Comparison of ENCODE assay signal across 8 mouse cellular contexts in genomic region chr2:25576028-25576850, GRCm38 (mm10). TPM values are rescaled to one million over a fixed set of nuclear protein-coding genes. Genes with fewer than 3 reads are reported as not detected.
A peak's percentile ranks its signal among the peaks of the same experiment; 100 is the strongest.
DNase-seq lines count a peak whose midpoint lies in the region; ATAC-seq and TF ChIP-seq lines count a peak whose summit lies in the region.

No protein-coding gene starts in this region.

- H3K36me3 ChIP-seq in heart, adult 2 months (ENCODE audit: control insufficient read depth, insufficient read depth, low read length), result no peaks in the 10 kb centered on the region
- no peaks in the 10 kb centered on the region for H3K36me3 ChIP-seq in intestine, postnatal 0 days (ENCODE audit: control insufficient read depth, insufficient read depth)
- no peaks in the 10 kb centered on the region for H3K36me3 ChIP-seq in stomach, postnatal 0 days (ENCODE audit: control insufficient read depth, insufficient read depth, low read length)
- H3K36me3 ChIP-seq in kidney, embryonic 16.5 days (ENCODE audit: insufficient read depth, low read length), result no peaks in the 10 kb centered on the region

- no peak overlapping the region; the same call in 1 of the 2 replicates for H3K27ac ChIP-seq in heart, adult 2 months
- 0 out of 2 replicates have a peak overlapping the region, but pooled peaks have one; percentile 91 for H3K27ac ChIP-seq in intestine, postnatal 0 days (ENCODE audit: low read depth, low read length)
- peak overlapping the region; percentile 83; the same call in 1 of the 2 replicates for H3K27ac ChIP-seq in stomach, postnatal 0 days (replicated peaks)
- H3K27ac ChIP-seq in kidney, embryonic 16.5 days (ENCODE audit: low read length), result no peak overlapping the region

- no peak for TF ChIP-seq EP300 in heart, adult 2 months (IDR thresholded peaks at IDR 0.05; ENCODE audit: insufficient read depth, low read depth, low read length)
- no peak for TF ChIP-seq EP300 in stomach, postnatal 0 days (optimal IDR thresholded peaks at IDR 0.05)

- no peak for ATAC-seq in intestine, postnatal 0 days
- ATAC-seq in stomach, postnatal 0 days (ENCODE audit: low FRiP score, low TSS enrichment), result no peak
- ATAC-seq in erythroid progenitor cell, adult 5-6 weeks (replicated peaks; ENCODE audit: low FRiP score, poor library complexity, severe bottlenecking), result no peak
- no peak for ATAC-seq in kidney, embryonic 16.5 days (ENCODE audit: low FRiP score, low TSS enrichment)

- TF ChIP-seq CTCF in heart, adult 2 months (IDR thresholded peaks at IDR 0.05), result no peak
- TF ChIP-seq CTCF in intestine, postnatal 0 days (IDR thresholded peaks at IDR 0.05; ENCODE audit: low read depth), result no peak
- TF ChIP-seq CTCF in stomach, postnatal 0 days (IDR thresholded peaks at IDR 0.05; ENCODE audit: low read depth), result no peak

- intact Hi-C loops in heart, adult 2 months (cut with DNase I), result no loop called here
- intact Hi-C loops in heart, postnatal 10 days (cut with DNase I), result no loop called here

- H3K4me3 ChIP-seq in heart, adult 2 months, result no peak overlapping the region
- H3K4me3 ChIP-seq in intestine, postnatal 0 days (ENCODE audit: low read depth, low read length), result no peak overlapping the region
- no peak overlapping the region for H3K4me3 ChIP-seq in stomach, postnatal 0 days (ENCODE audit: low read depth, low read length)
- no peak overlapping the region for H3K4me3 ChIP-seq in kidney, embryonic 16.5 days (ENCODE audit: low read length)

- TF ChIP-seq POLR2A in heart, adult 2 months (IDR thresholded peaks at IDR 0.05; ENCODE audit: insufficient read depth, low read depth, low read length), result no peak

- 84% methylated on average over 16 of the region's 16 CpGs for WGBS in heart, adult 2 months
- 68% methylated on average over 16 of the region's 16 CpGs for WGBS in intestine, postnatal 0 days
- WGBS in stomach, postnatal 0 days, result 67% methylated on average over 16 of the region's 16 CpGs
- WGBS in kidney, embryonic 16.5 days, result 79% methylated on average over 16 of the region's 16 CpGs

- peak overlapping the region; percentile 89 for H3K4me2 ChIP-seq in intestine, postnatal 0 days (replicated peaks; ENCODE audit: low read depth)
- no peak overlapping the region for H3K4me2 ChIP-seq in stomach, postnatal 0 days (replicated peaks; ENCODE audit: low read depth)
- no peak overlapping the region for H3K4me2 ChIP-seq in kidney, embryonic 16.5 days (replicated peaks; ENCODE audit: low read depth, low read length)

- 0 out of 2 replicates have a peak overlapping the region, but pooled peaks have one; percentile 77 for H3K9ac ChIP-seq in heart, adult 2 months (ENCODE audit: low read depth, low read length)
- H3K9ac ChIP-seq in intestine, postnatal 0 days (ENCODE audit: low read depth, low read length), result no peak overlapping the region
- no peak overlapping the region for H3K9ac ChIP-seq in stomach, postnatal 0 days (ENCODE audit: low read length)
- no peak overlapping the region; the same call in 1 of the 2 replicates for H3K9ac ChIP-seq in kidney, embryonic 16.5 days (replicated peaks; ENCODE audit: low read length)

- DNase-seq in heart, adult 2 months, result no peak
- DNase-seq in heart, postnatal 10 days, result no peak
- peak; percentile 58 to 62 for DNase-seq in right cerebral cortex, adult 2 months (ENCODE audit: low spot score in 2 of 2)
- DNase-seq in right cerebral cortex, postnatal 14 days, result no peak
- DNase-seq in stomach, postnatal 0 days (ENCODE audit: low spot score), result peak; percentile 13

- no peaks in the 10 kb centered on the region for H3K9me3 ChIP-seq in intestine, postnatal 0 days (ENCODE audit: control insufficient read depth)
- no peaks in the 10 kb centered on the region for H3K9me3 ChIP-seq in stomach, postnatal 0 days (ENCODE audit: control insufficient read depth, low read length)
- no peaks in the 10 kb centered on the region for H3K9me3 ChIP-seq in kidney, embryonic 16.5 days (ENCODE audit: low read length)

- H3K79me2 ChIP-seq in heart, adult 2 months (replicated peaks; ENCODE audit: control insufficient read depth, insufficient read depth, low read length), result no peaks in the 10 kb centered on the region

- H3K27me3 ChIP-seq in heart, adult 2 months (ENCODE audit: control insufficient read depth, insufficient read depth, low read length), result peaks cover 27% of the 10 kb centered on the region
- peaks cover 43% of the 10 kb centered on the region for H3K27me3 ChIP-seq in intestine, postnatal 0 days (replicated peaks; ENCODE audit: control insufficient read depth, insufficient read depth, low read length)
- H3K27me3 ChIP-seq in stomach, postnatal 0 days (ENCODE audit: control insufficient read depth, insufficient read depth, low read length), result peaks cover 26% of the 10 kb centered on the region
- H3K27me3 ChIP-seq in kidney, embryonic 16.5 days (ENCODE audit: insufficient read depth, low read length), result peaks cover 55% of the 10 kb centered on the region

- peaks cover 5% of the 10 kb centered on the region for H3K4me1 ChIP-seq in heart, adult 2 months (ENCODE audit: control insufficient read depth, insufficient read depth, low read length)
- H3K4me1 ChIP-seq in intestine, postnatal 0 days (replicated peaks; ENCODE audit: control insufficient read depth, insufficient read depth, low read length), result peaks cover 30% of the 10 kb centered on the region
- peaks cover 8% of the 10 kb centered on the region; the same call in 1 of the 2 replicates for H3K4me1 ChIP-seq in stomach, postnatal 0 days (replicated peaks; ENCODE audit: control insufficient read depth, insufficient read depth)
- peaks cover 57% of the 10 kb centered on the region for H3K4me1 ChIP-seq in kidney, embryonic 16.5 days (ENCODE audit: insufficient read depth, low read length)

RNA-seq across cellular contexts. Expression of gene Phpt1, which starts 1.2 kb away (rescaled TPM):
- 10 to 100 TPM; 52.6 to 69.9 TPM for total RNA-seq in heart, adult 2 months (2021)
- 100 and 101 TPM in 2 replicates for polyA plus RNA-seq in heart, adult 2 months (2012; rRNA removed)
- total RNA-seq in heart, postnatal 10 days (2021), result 100 to 1,000 TPM in 1 of 2 experiments, 10 to 100 TPM in 1; 93.8 to 101 TPM
- 116 TPM in 2 replicates for polyA plus RNA-seq in intestine, postnatal 0 days (2015; fragmentation: Nextera tagmentation; extraction: Ambion mirVana)
- polyA plus RNA-seq in stomach, postnatal 0 days (2015; fragmentation: Nextera tagmentation; extraction: Ambion mirVana), result 87.0 and 87.5 TPM in 2 replicates
- 3.6 TPM in 1 of 2 replicates, not detected in the other for total RNA-seq in erythroid progenitor cell, adult 5-6 weeks (2015; ENCODE audit: low replicate concordance)
- 1.1 TPM in 1 of 2 replicates, not detected in the other for total RNA-seq in erythroid progenitor cell, adult 5-6 weeks (2017; ENCODE audit: low replicate concordance)
- 193 and 206 TPM in 2 replicates for polyA plus RNA-seq in kidney, embryonic 16.5 days (2015; fragmentation: Nextera tagmentation; extraction: Ambion mirVana)

RNA-seq across cellular contexts. Expression of gene Mamdc4, which starts 1.6 kb away (rescaled TPM):
- 1 to 10 TPM in 1 of 2 experiments, under 1 TPM in 1; 0.60 to 2.2 TPM for total RNA-seq in heart, adult 2 months (2021)
- polyA plus RNA-seq in heart, adult 2 months (2012; rRNA removed), result 1.6 and 8.5 TPM in 2 replicates
- total RNA-seq in heart, postnatal 10 days (2021), result 1 to 10 TPM; 1.8 to 2.2 TPM
- 588 and 718 TPM in 2 replicates for polyA plus RNA-seq in intestine, postnatal 0 days (2015; fragmentation: Nextera tagmentation; extraction: Ambion mirVana)
- 0.34 and 0.55 TPM in 2 replicates for polyA plus RNA-seq in stomach, postnatal 0 days (2015; fragmentation: Nextera tagmentation; extraction: Ambion mirVana)
- 0.72 TPM in 1 of 2 replicates, not detected in the other for total RNA-seq in erythroid progenitor cell, adult 5-6 weeks (2015; ENCODE audit: low replicate concordance)
- total RNA-seq in erythroid progenitor cell, adult 5-6 weeks (2017; ENCODE audit: low replicate concordance), result 2.6 TPM in 1 of 2 replicates, not detected in the other
- polyA plus RNA-seq in kidney, embryonic 16.5 days (2015; fragmentation: Nextera tagmentation; extraction: Ambion mirVana), result 12.2 and 14.7 TPM in 2 replicates

RNA-seq across cellular contexts. Expression of gene Ajm1, which starts 5.3 kb away (rescaled TPM):
- under 1 TPM; 0.05 to 0.36 TPM for total RNA-seq in heart, adult 2 months (2021)
- 0.15 and 1.1 TPM in 2 replicates for polyA plus RNA-seq in heart, adult 2 months (2012; rRNA removed)
- total RNA-seq in heart, postnatal 10 days (2021), result under 1 TPM; 0.10 to 0.12 TPM
- 0.68 and 0.78 TPM in 2 replicates for polyA plus RNA-seq in intestine, postnatal 0 days (2015; fragmentation: Nextera tagmentation; extraction: Ambion mirVana)
- 0.29 and 0.52 TPM in 2 replicates for polyA plus RNA-seq in stomach, postnatal 0 days (2015; fragmentation: Nextera tagmentation; extraction: Ambion mirVana)
- 0.36 TPM in 1 of 2 replicates, not detected in the other for total RNA-seq in erythroid progenitor cell, adult 5-6 weeks (2015; ENCODE audit: low replicate concordance)
- total RNA-seq in erythroid progenitor cell, adult 5-6 weeks (2017; ENCODE audit: low replicate concordance), result not detected in 2 replicates
- polyA plus RNA-seq in kidney, embryonic 16.5 days (2015; fragmentation: Nextera tagmentation; extraction: Ambion mirVana), result 0.18 and 0.22 TPM in 2 replicates

RNA-seq across cellular contexts. Expression of gene Edf1, which starts 18.6 kb away (rescaled TPM):
- total RNA-seq in heart, adult 2 months (2021), result 100 to 1,000 TPM; 211 to 222 TPM
- 81.9 and 110 TPM in 2 replicates for polyA plus RNA-seq in heart, adult 2 months (2012; rRNA removed)
- total RNA-seq in heart, postnatal 10 days (2021), result 100 to 1,000 TPM; 188 to 189 TPM
- 481 and 496 TPM in 2 replicates for polyA plus RNA-seq in intestine, postnatal 0 days (2015; fragmentation: Nextera tagmentation; extraction: Ambion mirVana)
- 351 and 372 TPM in 2 replicates for polyA plus RNA-seq in stomach, postnatal 0 days (2015; fragmentation: Nextera tagmentation; extraction: Ambion mirVana)
- 70.3 and 72.1 TPM in 2 replicates for total RNA-seq in erythroid progenitor cell, adult 5-6 weeks (2015; ENCODE audit: low replicate concordance)
- total RNA-seq in erythroid progenitor cell, adult 5-6 weeks (2017; ENCODE audit: low replicate concordance), result 58.1 and 65.0 TPM in 2 replicates
- 372 and 373 TPM in 2 replicates for polyA plus RNA-seq in kidney, embryonic 16.5 days (2015; fragmentation: Nextera tagmentation; extraction: Ambion mirVana)

RNA-seq across cellular contexts. Expression of gene Traf2, which starts 29.5 kb away (rescaled TPM):
- 10 to 100 TPM; 13.5 to 15.8 TPM for total RNA-seq in heart, adult 2 months (2021)
- 10.8 and 15.1 TPM in 2 replicates for polyA plus RNA-seq in heart, adult 2 months (2012; rRNA removed)
- 10 to 100 TPM; 16.1 to 18.3 TPM for total RNA-seq in heart, postnatal 10 days (2021)
- polyA plus RNA-seq in intestine, postnatal 0 days (2015; fragmentation: Nextera tagmentation; extraction: Ambion mirVana), result 16.4 and 18.7 TPM in 2 replicates
- polyA plus RNA-seq in stomach, postnatal 0 days (2015; fragmentation: Nextera tagmentation; extraction: Ambion mirVana), result 15.9 and 16.0 TPM in 2 replicates
- total RNA-seq in erythroid progenitor cell, adult 5-6 weeks (2015; ENCODE audit: low replicate concordance), result 6.8 and 10.5 TPM in 2 replicates
- 5.0 and 17.6 TPM in 2 replicates for total RNA-seq in erythroid progenitor cell, adult 5-6 weeks (2017; ENCODE audit: low replicate concordance)
- polyA plus RNA-seq in kidney, embryonic 16.5 days (2015; fragmentation: Nextera tagmentation; extraction: Ambion mirVana), result 40.6 and 43.6 TPM in 2 replicates

Comparison
In these comparisons a context has a peak if more than half of its experiments do, and no peak if none do; other contexts are left out.
1. DNase-seq: peak in right cerebral cortex, adult 2 months (2 of 2) and stomach, postnatal 0 days (single experiment); none in heart, adult 2 months (0 of 2), heart, postnatal 10 days (0 of 2) and right cerebral cortex, postnatal 14 days (single experiment).
2. H3K27ac ChIP-seq: peak in intestine, postnatal 0 days (single experiment) and stomach, postnatal 0 days (single experiment); none in heart, adult 2 months (single experiment) and kidney, embryonic 16.5 days (single experiment).
3. RNA of gene Mamdc4, which starts 1.6 kb away (polyA plus RNA-seq): 588 to 718 TPM in intestine, postnatal 0 days; 12.2 to 14.7 TPM in kidney, embryonic 16.5 days, 1.6 to 8.5 TPM in heart, adult 2 months and 0.34 to 0.55 TPM in stomach, postnatal 0 days; every median in the first group is over 10 times any median in the second.